Mouse (Mus musculus) midbrain, embryonic 15.5 days (tissue): ENCODE results near the gene Odc1. TPM values are rescaled to one million over a fixed set of nuclear protein-coding genes. Genes with fewer than 3 reads are reported as not detected.
"Not testable (repeated sequence)": the region's sequence is repeated elsewhere in the genome, so short reads cannot be mapped to it uniquely, and the experiment has no call there.

Source experiments
- ATAC-seq: fragments of 200-750 bp; cut with Nextera tagmentation; replicated peaks from 2 replicates; pipeline ENCODE4 v1.8.0; 2017; ENCODE audit warnings: moderate TSS enrichment
- H3K27ac ChIP-seq: fragments of 300-500 bp; sonication (generic); 2 replicates; pipeline ENCODE4 v1.5.1; 2015; ENCODE audit warnings: mild to moderate bottlenecking, inconsistent platforms
- H3K27me3 ChIP-seq: fragments of 300-500 bp; sonication (generic); replicated peaks from 2 replicates; pipeline ENCODE4 v1.6.1; 2015; ENCODE audit warnings: inconsistent platforms
- H3K36me3 ChIP-seq: fragments of 300-500 bp; sonication (generic); replicated peaks from 2 replicates; pipeline ENCODE4 v1.6.1; 2015; ENCODE audit warnings: inconsistent platforms
- H3K4me1 ChIP-seq: fragments of 300-500 bp; sonication (generic); 2 replicates; pipeline ENCODE4 v1.6.1; 2015; ENCODE audit warnings: inconsistent platforms
- H3K4me2 ChIP-seq: fragments of 300-500 bp; sonication (generic); 2 replicates; pipeline ENCODE4 v1.6.1; 2015; ENCODE audit warnings: inconsistent platforms, mild to moderate bottlenecking, moderate library complexity
- H3K4me3 ChIP-seq: fragments of 300-500 bp; sonication (generic); 2 replicates; pipeline ENCODE4 v1.5.1; 2015; ENCODE audit warnings: mild to moderate bottlenecking, inconsistent platforms
- H3K9ac ChIP-seq: fragments of 300-500 bp; sonication (generic); 2 replicates; pipeline ENCODE4 v1.6.1; 2015; ENCODE audit warnings: mild to moderate bottlenecking, inconsistent platforms
- H3K9me3 ChIP-seq: fragments of 300-500 bp; sonication (generic); 2 replicates; pipeline ENCODE4 v1.6.1; 2016; ENCODE audit warnings: inconsistent platforms
- WGBS: fragments of 180-500 bp; shearing (Covaris S2); methylation state at CpG from one replicate; pipeline ENCODE4 v1.1.7; 2015; ENCODE audit warnings: mixed read lengths; 5-methylcytosine and 5-hydroxymethylcytosine counted together
- polyA plus RNA-seq: library from polyadenylated mRNA; unstranded; fragments of >200 nt; fragmentation: Nextera tagmentation; extraction: Ambion mirVana; gene quantifications from 2 replicates; pipeline ENCODE4 v1.2.1, GENCODE M21; 2015

Gene Odc1
- polyA plus RNA-seq, 1 experiment from 2014 or later = 138 TPM

GRCm38 (mm10) chr12:17536222-17536621, 8.4 kb upstream of the Odc1 start:
- no peak overlapping the region for H3K4me3 ChIP-seq
- no peak for ATAC-seq
- 91% methylated on average over 3 of the region's 3 CpGs for WGBS
- no peak overlapping the region for H3K27ac ChIP-seq
- no peak overlapping the region for H3K9ac ChIP-seq
- H3K9me3 ChIP-seq = no peaks in the 10 kb centered on the region
- H3K27me3 ChIP-seq = no peaks in the 10 kb centered on the region
- H3K36me3 ChIP-seq = no peaks in the 10 kb centered on the region
- H3K4me2 ChIP-seq = no peak overlapping the region
- no peaks in the 10 kb centered on the region for H3K4me1 ChIP-seq

DNA sequence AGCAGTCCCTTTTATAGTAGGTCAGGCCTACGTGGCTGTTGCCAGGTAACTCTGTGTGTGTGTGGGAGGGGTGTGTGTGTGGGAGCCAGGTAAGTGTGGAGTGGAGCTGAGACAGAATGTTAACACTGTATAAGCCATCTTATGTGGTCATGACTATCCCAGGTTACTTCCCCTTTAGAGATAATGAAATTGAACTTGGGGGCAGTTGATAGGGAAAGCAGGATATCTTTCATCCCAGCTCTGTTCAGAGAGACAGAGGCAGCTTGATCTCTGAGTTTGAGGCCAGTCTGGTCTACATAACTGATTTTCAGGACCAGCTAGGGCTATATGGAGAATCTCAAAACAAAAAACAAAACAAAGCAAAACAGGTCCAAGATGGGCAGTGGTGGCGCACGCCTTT, 7.4 kb upstream of the Odc1 start:
- Histone ChIP-seq H3K4me2 (no peak overlapping the region), H3K4me1 (no peaks in the 10 kb centered on the region), H3K9me3 (no peaks in the 10 kb centered on the region), H3K36me3 (no peaks in the 10 kb centered on the region), H3K9ac (no peak overlapping the region), H3K4me3 (no peak overlapping the region), H3K27ac (no peak overlapping the region), H3K27me3 (no peaks in the 10 kb centered on the region)
- WGBS = 86% methylated on average over 3 of the region's 3 CpGs
- no peak for ATAC-seq

GRCm38 (mm10) chr12:17538087-17538486, 6.5 kb upstream of the Odc1 start:
- H3K9me3 ChIP-seq = no peaks in the 10 kb centered on the region
- no peak overlapping the region for H3K4me3 ChIP-seq
- no peaks in the 10 kb centered on the region for H3K36me3 ChIP-seq
- no peak for ATAC-seq
- 87% methylated on average over 3 of the region's 3 CpGs for WGBS
- H3K27ac ChIP-seq = no peak overlapping the region
- H3K4me2 ChIP-seq = no peak overlapping the region
- H3K4me1 ChIP-seq = no peaks in the 10 kb centered on the region
- H3K27me3 ChIP-seq = no peaks in the 10 kb centered on the region
- no peak overlapping the region for H3K9ac ChIP-seq

GRCm38 (mm10) chr12:17539041-17539440, 5.6 kb upstream of the Odc1 start:
- no peak for ATAC-seq

GRCm38 (mm10) chr12:17540040-17540552, 4.5 kb upstream of the Odc1 start:
- 85% methylated on average over 6 of the region's 6 CpGs for WGBS

More at GRCm38 (mm10) chr12:17539041-17539440, 5.6 kb upstream of the Odc1 start:
- H3K9me3 ChIP-seq = no peaks in the 10 kb centered on the region
- 0 out of 2 replicates have a peak, but pooled peaks cover 4% of the 10 kb centered on the region for H3K4me1 ChIP-seq
- H3K4me2 ChIP-seq = no peak overlapping the region
- H3K9ac ChIP-seq = no peak overlapping the region
- no peak overlapping the region for H3K4me3 ChIP-seq
- no peak overlapping the region for H3K27ac ChIP-seq
- H3K36me3 ChIP-seq = no peaks in the 10 kb centered on the region
- H3K27me3 ChIP-seq = no peaks in the 10 kb centered on the region
- WGBS = 68% methylated on average over 6 of the region's 6 CpGs

DNA sequence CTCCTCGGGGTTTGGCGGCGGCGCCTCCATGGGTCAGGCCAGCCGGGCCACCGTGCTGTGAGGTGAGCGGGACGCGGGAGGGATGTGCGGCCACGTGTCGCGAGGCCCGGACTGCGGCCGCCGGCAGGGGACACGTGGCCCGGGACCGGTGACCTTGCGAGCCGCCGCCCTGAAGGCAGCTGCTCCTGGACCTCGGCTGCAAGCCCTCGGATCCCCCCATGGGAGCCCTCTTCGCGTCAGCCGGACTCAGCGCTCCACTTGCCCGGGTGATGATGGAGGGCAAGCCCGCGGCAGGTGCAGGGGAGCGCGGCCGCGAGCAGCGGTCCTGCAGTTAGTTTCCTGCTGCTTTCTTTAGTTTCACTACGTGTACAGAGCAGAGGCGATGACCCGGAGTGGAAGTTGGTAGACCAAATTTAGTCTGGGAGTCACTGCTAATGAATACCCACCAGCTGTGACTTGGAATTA, 545 bp downstream of the Odc1 start:
- peak overlapping the region; percentile 91 for H3K27ac ChIP-seq
- peaks cover 25% of the 10 kb centered on the region for H3K4me1 ChIP-seq
- H3K4me2 ChIP-seq = peak overlapping the region; percentile 79
- under 1% methylated on average over 40 of the region's 40 CpGs for WGBS
- no peaks in the 10 kb centered on the region for H3K9me3 ChIP-seq
- H3K9ac ChIP-seq = peak overlapping the region; percentile 79
- ATAC-seq = peak; percentile 73
- peaks cover 13% of the 10 kb centered on the region; the same call in 1 of the 2 replicates for H3K36me3 ChIP-seq
- peak overlapping the region; percentile 64 for H3K4me3 ChIP-seq
- H3K27me3 ChIP-seq = no peaks in the 10 kb centered on the region

More at GRCm38 (mm10) chr12:17540040-17540552, 4.5 kb upstream of the Odc1 start:
- H3K9ac ChIP-seq = no peak overlapping the region
- 0 out of 2 replicates have a peak, but pooled peaks cover 4% of the 10 kb centered on the region for H3K4me1 ChIP-seq
- H3K27me3 ChIP-seq = no peaks in the 10 kb centered on the region
- H3K9me3 ChIP-seq = no peaks in the 10 kb centered on the region
- no peak for ATAC-seq
- no peak overlapping the region for H3K27ac ChIP-seq
- no peak overlapping the region for H3K4me3 ChIP-seq
- H3K36me3 ChIP-seq = no peaks in the 10 kb centered on the region
- no peak overlapping the region for H3K4me2 ChIP-seq

- WGBS = 3% methylated on average over 8 of the region's 8 CpGs
- ATAC-seq = no peak
- peak overlapping the region; percentile 79 for H3K4me2 ChIP-seq
- H3K27ac ChIP-seq = no peak overlapping the region
- H3K4me3 ChIP-seq = peak overlapping the region; percentile 64
- H3K4me1 ChIP-seq = peaks cover 25% of the 10 kb centered on the region
- H3K9me3 ChIP-seq = no peaks in the 10 kb centered on the region
- H3K36me3 ChIP-seq = peaks cover 13% of the 10 kb centered on the region; the same call in 1 of the 2 replicates
- no peaks in the 10 kb centered on the region for H3K27me3 ChIP-seq
- H3K9ac ChIP-seq = peak overlapping the region; percentile 79
Measured at GRCm38 (mm10) chr12:17545884-17546283, 1.3 kb downstream of the Odc1 start.

- peaks cover 22% of the 10 kb centered on the region; the same call in 1 of the 2 replicates for H3K36me3 ChIP-seq
- WGBS = 92% methylated on average over 9 of the region's 9 CpGs
- H3K27ac ChIP-seq, H3K9me3 ChIP-seq, H3K4me3 ChIP-seq, H3K27me3 ChIP-seq, ATAC-seq, H3K9ac ChIP-seq, H3K4me2 ChIP-seq: not testable (repeated sequence)
- peaks cover 25% of the 10 kb centered on the region for H3K4me1 ChIP-seq
Measured at GRCm38 (mm10) chr12:17547552-17547951, 3.0 kb downstream of the Odc1 start.

- Histone ChIP-seq H3K4me1 (peaks cover 25% of the 10 kb centered on the region), H3K36me3 (peaks cover 22% of the 10 kb centered on the region; the same call in 1 of the 2 replicates), H3K9ac (no peak overlapping the region), H3K27me3 (no peaks in the 10 kb centered on the region), H3K27ac (no peak overlapping the region), H3K4me3 (no peak overlapping the region), H3K4me2 (no peak overlapping the region), H3K9me3 (no peaks in the 10 kb centered on the region)
- WGBS = 27% methylated on average over 5 of the region's 5 CpGs
- no peak for ATAC-seq
Measured at GRCm38 (mm10) chr12:17548505-17548904, 3.9 kb downstream of the Odc1 start.

DNA sequence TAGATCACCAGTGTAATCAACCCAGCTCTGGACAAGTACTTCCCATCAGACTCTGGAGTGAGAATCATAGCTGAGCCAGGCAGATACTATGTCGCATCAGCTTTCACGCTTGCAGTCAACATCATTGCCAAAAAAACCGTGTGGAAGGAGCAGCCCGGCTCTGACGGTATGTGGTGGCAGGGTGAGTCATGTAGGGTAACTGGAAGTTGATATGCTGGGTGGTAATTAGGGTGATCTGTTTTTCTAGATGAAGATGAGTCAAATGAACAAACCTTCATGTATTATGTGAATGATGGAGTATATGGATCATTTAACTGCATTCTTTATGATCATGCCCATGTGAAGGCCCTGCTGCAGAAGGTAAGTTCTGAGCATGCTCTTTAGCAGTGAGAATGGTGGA, 4.8 kb downstream of the Odc1 start:
- H3K4me3 ChIP-seq, ATAC-seq, H3K9me3 ChIP-seq, H3K27me3 ChIP-seq, H3K9ac ChIP-seq, H3K27ac ChIP-seq, H3K4me2 ChIP-seq: not testable (repeated sequence)
- WGBS = 84% methylated on average over 5 of the region's 5 CpGs
- Histone ChIP-seq H3K36me3 (peaks cover 22% of the 10 kb centered on the region; the same call in 1 of the 2 replicates), H3K4me1 (peaks cover 21% of the 10 kb centered on the region)

- Histone ChIP-seq H3K4me3 (no peak overlapping the region), H3K27me3 (no peaks in the 10 kb centered on the region), H3K9me3 (no peaks in the 10 kb centered on the region), H3K27ac (no peak overlapping the region), H3K4me1 (peaks cover 14% of the 10 kb centered on the region), H3K4me2 (no peak overlapping the region), H3K36me3 (peaks cover 22% of the 10 kb centered on the region; the same call in 1 of the 2 replicates), H3K9ac (no peak overlapping the region)
- WGBS = 87% methylated on average over 3 of the region's 3 CpGs
- ATAC-seq = no peak
Measured at GRCm38 (mm10) chr12:17551208-17551995, 6.8 kb downstream of the Odc1 start.

DNA sequence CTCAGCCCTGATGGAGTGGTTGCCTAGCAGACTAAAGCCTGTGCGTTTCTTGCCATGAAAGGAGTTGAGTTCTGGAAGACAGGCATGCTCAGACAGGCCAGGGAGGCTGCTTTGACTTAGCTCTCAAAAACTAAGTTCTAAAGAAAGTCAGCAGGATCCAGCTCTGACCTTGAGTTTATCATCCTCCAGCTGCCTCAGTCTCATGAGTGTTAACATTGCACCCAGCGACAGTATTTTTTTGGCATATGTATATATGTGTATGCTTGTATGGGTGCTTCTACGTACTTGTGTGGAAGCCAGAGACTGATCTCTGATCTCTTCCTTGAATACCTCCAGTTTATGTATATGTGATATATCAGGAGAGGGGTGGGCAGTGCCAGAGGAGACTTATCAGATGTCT, 7.8 kb downstream of the Odc1 start:
- Histone ChIP-seq H3K36me3 (peaks cover 22% of the 10 kb centered on the region; the same call in 1 of the 2 replicates), H3K4me1 (peaks cover 10% of the 10 kb centered on the region), H3K27ac (no peak overlapping the region), H3K27me3 (no peaks in the 10 kb centered on the region), H3K9me3 (no peaks in the 10 kb centered on the region), H3K4me3 (no peak overlapping the region), H3K4me2 (no peak overlapping the region), H3K9ac (no peak overlapping the region)
- no peak for ATAC-seq
- 73% methylated on average over 3 of the region's 3 CpGs for WGBS
